Mouse (Mus musculus): ENCODE measurements around the gene Ext2. TPM values are rescaled to one million over a fixed set of nuclear protein-coding genes. Genes with fewer than 3 reads are reported as not detected.

The Ext2 gene
- polyA plus RNA-seq, 1 experiment, result 48.8 TPM

DNA sequence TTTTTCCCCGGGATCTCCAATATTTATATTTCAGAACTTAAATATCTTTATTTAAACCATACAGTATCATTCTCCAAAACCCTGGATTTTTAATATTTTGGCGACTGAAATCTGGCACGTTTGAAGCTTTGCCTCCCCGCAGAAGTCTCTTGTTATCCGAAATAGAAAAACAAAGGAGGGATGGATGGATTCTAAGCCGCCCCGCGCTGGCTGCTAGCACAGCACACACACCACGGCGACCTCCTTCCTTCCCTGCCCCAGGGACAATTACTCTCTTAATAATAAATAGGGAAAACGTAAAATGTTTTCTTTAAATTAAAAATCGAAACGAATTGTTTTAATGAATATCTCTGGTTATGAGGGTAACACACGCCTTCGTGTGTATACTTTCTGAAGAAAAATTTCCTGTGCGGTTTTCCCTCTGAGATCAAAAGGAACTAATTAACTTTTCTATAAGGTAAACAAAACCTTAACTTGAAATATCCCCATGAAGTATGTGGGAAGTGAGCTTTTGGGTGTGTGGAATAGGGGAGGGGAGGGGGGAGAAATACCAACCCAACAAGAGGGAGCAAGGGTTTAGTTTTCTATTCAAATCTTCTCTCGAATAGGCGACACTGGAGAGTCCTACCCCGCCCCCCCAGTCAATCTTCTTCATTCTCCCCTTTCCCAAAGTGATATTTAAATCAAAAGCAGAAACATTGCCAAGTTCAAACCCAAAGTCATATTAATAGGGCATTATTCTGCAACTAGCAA lies 203.7 kb downstream of the Ext2 start:
- no peak for TF ChIP-seq GATA1 (IDR thresholded peaks at IDR 0.05; ENCODE audit: low read length)

DNA sequence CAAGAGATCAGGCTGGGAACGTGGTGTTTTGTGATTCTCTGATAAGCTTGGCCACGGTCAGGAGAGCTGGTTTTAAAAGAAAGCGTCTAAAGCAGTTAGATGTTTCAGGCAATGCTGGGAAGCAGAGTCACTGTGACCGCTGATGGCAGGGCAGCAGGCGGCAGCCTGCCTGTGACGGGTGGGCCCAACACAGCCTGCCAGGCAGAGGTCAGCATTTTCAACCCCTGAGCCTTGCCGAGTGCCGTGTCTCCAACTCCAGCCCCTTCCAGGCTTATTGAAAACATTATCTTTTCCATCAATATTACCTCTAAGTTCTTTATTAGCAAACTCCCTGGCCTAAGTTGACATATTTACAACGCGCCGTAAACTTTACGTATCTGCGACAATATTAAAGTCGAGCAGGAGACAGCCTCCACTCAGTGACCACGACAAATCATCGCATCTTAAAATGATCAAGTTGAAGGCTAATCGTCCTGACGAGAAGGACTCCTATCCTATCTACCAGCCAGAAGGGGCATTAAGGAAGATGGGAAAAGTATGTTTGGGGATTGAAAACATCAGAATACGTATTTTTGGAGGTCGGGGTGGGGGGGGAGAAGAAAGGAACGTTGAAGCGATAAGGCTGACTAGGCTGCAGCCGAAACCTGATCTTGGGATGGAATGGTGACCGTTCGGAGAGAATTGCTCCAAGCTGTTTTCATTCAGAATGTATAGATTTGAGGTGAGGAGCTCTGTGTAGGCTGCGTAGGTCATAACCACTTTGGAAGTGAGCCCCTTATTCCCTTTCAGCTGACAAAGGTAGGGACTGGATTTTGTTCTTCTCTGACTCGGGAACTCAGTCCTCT lies 206.3 kb downstream of the Ext2 start:
- no peak for TF ChIP-seq GATA1 (IDR thresholded peaks at IDR 0.05; ENCODE audit: low read length)

DNA sequence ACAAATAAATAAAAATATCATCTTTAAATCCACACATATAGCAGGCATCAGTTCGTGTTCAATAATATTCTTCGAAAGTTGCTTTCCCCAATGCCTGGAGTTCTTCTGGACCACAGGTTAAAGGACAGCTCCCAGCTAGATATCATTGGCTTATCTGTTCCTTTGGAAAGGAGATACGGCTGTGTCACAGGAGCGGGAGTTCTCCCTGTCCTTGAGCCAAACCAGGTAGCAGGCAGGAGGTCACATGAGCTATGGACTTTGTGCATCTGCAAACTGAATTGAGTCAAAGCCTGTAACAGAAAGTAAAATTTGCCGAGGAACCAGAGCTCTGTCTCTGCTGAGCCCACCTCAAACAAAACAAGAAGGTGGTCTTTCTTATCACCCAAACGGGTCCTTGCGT lies 209.3 kb downstream of the Ext2 start:
- TF ChIP-seq GATA1 (IDR thresholded peaks at IDR 0.05; ENCODE audit: low read length), result no peak

Other genes starting within 250 kb of the Ext2 start
- gene Alx4, start 180.2 kb downstream of the Ext2 start, polyA plus RNA-seq (2012), result not detected in 2 replicates
- 1.5 and 4.0 TPM in 2 replicates for gene Accs, start 27.4 kb upstream of the Ext2 start, polyA plus RNA-seq (2012)
- not detected in 2 replicates for gene Accsl, start 46.6 kb upstream of the Ext2 start, polyA plus RNA-seq (2012)
- gene Gm13889, start 134.6 kb upstream of the Ext2 start, polyA plus RNA-seq (2012), result 0.63 and 0.85 TPM in 2 replicates
- not detected in 2 replicates for gene Gm27027, start 173.8 kb upstream of the Ext2 start, polyA plus RNA-seq (2012)
- gene Alkbh3, start 188.2 kb upstream of the Ext2 start, polyA plus RNA-seq (2012), result 25.4 and 27.0 TPM in 2 replicates